Mouse (Mus musculus): ENCODE measurements at regions not wholly inside any gene's neighbourhood (a gene's known extent, or its start where the extent isn't known, plus 50 kb on each side); places are given as distances from the start of the nearest gene placed in this dataset.

DNA sequence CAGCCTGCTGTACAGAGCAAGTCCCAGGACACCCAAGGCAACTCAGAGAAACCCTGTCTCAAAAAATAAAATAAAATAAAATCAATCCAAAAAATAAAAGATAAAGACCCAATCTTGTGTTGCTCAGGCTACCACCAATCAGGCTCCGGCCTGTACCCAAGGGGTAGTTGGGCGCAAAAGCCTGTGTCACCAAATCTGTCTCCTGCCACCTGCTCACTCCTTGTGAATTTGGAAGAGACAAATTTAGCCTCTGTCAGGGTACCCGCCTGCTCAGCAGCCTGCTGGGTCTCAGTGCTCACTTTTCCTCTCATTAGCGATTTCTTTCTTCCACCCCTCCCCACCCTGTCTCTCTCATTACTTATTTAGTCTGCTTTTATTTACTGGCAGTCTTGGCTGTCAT is 54.6 kb downstream of the Sox4 start:
- peaks cover 7% of the 10 kb centered on the region; the same call in 1 of the 2 replicates for H3K9me3 ChIP-seq (replicated peaks; ENCODE audit: low read length)
- no peak for DNase-seq (ENCODE audit: low spot score)
- H3K4me3 ChIP-seq (replicated peaks; ENCODE audit: low read depth, low read length), result no peak overlapping the region
- no peaks in the 10 kb centered on the region for H3K27me3 ChIP-seq (ENCODE audit: insufficient read depth, low read length)
- H3K27ac ChIP-seq, result no peak overlapping the region
- ATAC-seq (replicated peaks; ENCODE audit: low FRiP score, low read depth), result no peak
- no peak overlapping the region for H3K4me2 ChIP-seq (ENCODE audit: low read length)
- no peak overlapping the region for H3K9ac ChIP-seq (ENCODE audit: low read depth, low read length)
- 85% methylated on average over 4 of the region's 4 CpGs for WGBS
- H3K4me1 ChIP-seq (replicated peaks; ENCODE audit: insufficient read depth, low read length), result no peaks in the 10 kb centered on the region
- no peak for TF ChIP-seq CTCF (IDR thresholded peaks at IDR 0.05; ENCODE audit: low read depth)
- H3K36me3 ChIP-seq (ENCODE audit: insufficient read depth, low read length), result no peaks in the 10 kb centered on the region

DNA sequence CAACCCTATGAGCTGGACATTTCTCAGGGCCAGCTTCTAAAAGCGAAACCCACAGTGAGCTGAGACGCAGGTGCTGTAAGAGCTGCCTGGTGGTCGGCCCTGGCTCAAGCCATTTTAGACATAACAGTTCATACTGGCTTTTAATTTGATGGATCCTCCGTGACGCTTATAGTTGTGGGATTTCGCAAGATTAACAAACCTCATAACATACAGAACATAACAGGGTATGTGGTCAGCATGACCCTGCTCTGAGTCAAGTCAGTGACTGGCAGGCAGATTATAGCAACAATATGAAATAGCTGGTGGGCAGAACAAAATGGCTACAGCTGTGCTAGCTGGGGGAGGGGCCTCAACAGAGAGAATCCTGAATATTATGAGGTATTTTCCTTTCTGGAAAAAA is 60.6 kb downstream of the Sox4 start:
- WGBS, result 90% methylated on average over 6 of the region's 6 CpGs
- ATAC-seq (replicated peaks; ENCODE audit: low FRiP score, low read depth), result no peak
- no peak overlapping the region for H3K9ac ChIP-seq (ENCODE audit: low read depth, low read length)

DNA sequence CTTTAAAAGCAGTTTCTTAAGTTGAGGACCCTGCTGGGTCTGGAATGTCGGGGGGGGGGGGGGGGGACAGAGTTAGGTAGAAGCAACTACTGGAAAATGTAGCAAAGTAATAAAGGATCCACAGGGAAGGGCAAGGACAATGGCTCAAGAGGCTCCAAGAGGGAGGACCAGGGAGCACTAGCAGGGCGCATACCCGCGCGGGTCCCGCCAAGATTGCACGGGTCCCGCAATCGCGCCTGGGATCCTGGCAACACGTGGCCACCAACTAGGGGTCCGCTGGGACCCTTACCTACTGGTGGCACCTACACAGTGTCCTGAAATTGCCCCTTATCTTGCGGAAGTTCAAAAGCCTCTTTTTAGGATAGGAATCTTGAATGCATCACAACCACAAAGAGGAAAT is 66.4 kb downstream of the Sox4 start:
- ATAC-seq (replicated peaks; ENCODE audit: low FRiP score, low read depth) (no peak), DNase-seq (ENCODE audit: low spot score) (no peak)
- Histone ChIP-seq H3K9ac (ENCODE audit: low read depth, low read length) (no peak overlapping the region), H3K27ac (no peak overlapping the region), H3K9me3 (replicated peaks; ENCODE audit: low read length) (no peaks in the 10 kb centered on the region), H3K4me2 (ENCODE audit: low read length) (no peak overlapping the region; the same call in 1 of the 2 replicates), H3K27me3 (ENCODE audit: insufficient read depth, low read length) (no peaks in the 10 kb centered on the region), H3K4me1 (replicated peaks; ENCODE audit: insufficient read depth, low read length) (peaks cover 6% of the 10 kb centered on the region; the same call in 1 of the 2 replicates), H3K4me3 (replicated peaks; ENCODE audit: low read depth, low read length) (no peak overlapping the region), H3K36me3 (ENCODE audit: insufficient read depth, low read length) (no peaks in the 10 kb centered on the region)
- no peak for TF ChIP-seq CTCF (IDR thresholded peaks at IDR 0.05; ENCODE audit: low read depth)
- 27% methylated on average over 13 of the region's 13 CpGs for WGBS

More for the DNA sequence above, 60.6 kb downstream of the Sox4 start:
- no peak overlapping the region for H3K27ac ChIP-seq
- H3K27me3 ChIP-seq (ENCODE audit: insufficient read depth, low read length), result no peaks in the 10 kb centered on the region
- DNase-seq (ENCODE audit: low spot score), result no peak
- H3K9me3 ChIP-seq (replicated peaks; ENCODE audit: low read length), result peaks cover 7% of the 10 kb centered on the region; the same call in 1 of the 2 replicates
- TF ChIP-seq CTCF (IDR thresholded peaks at IDR 0.05; ENCODE audit: low read depth), result no peak
- no peaks in the 10 kb centered on the region for H3K36me3 ChIP-seq (ENCODE audit: insufficient read depth, low read length)
- H3K4me3 ChIP-seq (replicated peaks; ENCODE audit: low read depth, low read length), result no peak overlapping the region
- H3K4me2 ChIP-seq (ENCODE audit: low read length), result no peak overlapping the region
- H3K4me1 ChIP-seq (replicated peaks; ENCODE audit: insufficient read depth, low read length), result no peaks in the 10 kb centered on the region

DNA sequence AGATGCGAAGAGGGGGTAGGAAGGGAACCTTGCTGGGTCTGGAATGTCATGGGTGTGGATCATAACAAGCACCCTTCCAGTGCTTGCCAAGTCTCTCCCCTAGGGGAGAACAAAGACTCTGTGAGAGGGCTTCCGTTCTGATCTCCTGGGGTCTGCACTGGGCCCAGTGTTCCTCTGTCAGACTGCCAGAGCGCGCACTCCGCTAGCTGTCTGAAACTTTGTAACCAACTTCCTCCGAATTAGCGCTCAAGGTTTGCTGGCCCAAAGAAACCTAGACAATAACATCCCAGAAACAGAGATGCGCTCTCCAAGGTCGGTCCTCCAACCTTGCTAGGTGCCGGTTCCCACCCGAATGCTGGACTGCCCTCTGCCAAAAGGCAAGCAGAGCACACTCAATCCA is 66.8 kb downstream of the Sox4 start:
- 26% methylated on average over 11 of the region's 11 CpGs for WGBS

DNA sequence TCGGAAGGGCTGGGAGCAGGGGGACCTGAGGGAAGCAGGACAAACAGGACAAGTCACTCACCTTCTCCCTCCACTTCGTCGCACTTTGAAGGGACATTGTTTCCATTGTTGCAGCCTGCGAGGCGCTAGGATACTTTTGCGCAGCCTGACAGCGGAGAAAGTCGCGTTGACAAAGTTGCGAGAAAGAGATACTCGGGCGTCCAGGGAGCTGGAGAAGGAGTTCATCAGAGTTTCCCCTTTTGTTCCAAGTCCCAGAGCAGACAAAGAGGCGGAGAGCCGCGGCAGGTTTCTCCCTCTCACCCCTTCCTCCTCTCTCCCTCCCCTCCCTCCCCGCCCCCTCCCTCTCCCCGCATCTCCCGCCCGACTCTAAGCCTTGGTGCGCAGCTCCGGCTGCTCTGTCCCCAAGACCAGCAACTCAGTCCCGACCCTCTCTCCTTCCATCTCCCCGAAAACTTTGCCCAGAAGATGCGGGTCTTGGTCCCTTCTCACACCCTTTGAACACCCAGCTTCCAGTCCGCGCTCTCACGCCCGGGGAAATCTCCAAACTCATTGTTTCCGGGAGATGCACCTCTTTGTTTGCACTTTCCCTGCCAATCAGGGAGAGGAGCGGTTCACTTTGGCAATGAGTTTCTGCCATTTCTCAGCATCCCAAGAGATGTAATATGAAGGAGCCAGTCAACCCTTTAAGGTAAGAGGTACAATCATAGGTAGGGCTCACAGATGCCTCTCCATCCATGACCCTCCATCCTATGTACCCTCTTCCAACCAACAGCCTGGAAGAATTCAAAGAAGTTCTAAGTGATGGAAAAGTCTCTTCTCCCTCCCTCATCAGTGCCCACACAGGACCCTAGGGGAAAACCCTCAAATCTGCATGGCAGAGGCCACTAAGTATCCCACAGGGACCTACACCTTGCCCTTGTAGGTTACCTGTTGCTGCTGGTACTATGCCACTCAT is 68.2 kb downstream of the Sox4 start:
- Histone ChIP-seq H3K27me3 (ENCODE audit: insufficient read depth, low read length) (no peaks in the 10 kb centered on the region), H3K27ac (no peak overlapping the region), H3K9ac (ENCODE audit: low read depth, low read length) (peak overlapping the region; percentile 55), H3K36me3 (ENCODE audit: insufficient read depth, low read length) (no peaks in the 10 kb centered on the region), H3K4me1 (replicated peaks; ENCODE audit: insufficient read depth, low read length) (peaks cover 6% of the 10 kb centered on the region), H3K4me2 (ENCODE audit: low read length) (peak overlapping the region; percentile 71), H3K4me3 (replicated peaks; ENCODE audit: low read depth, low read length) (peak overlapping the region; percentile 50), H3K9me3 (replicated peaks; ENCODE audit: low read length) (no peaks in the 10 kb centered on the region)
- ATAC-seq (replicated peaks; ENCODE audit: low FRiP score, low read depth) (0 out of 2 replicates have a peak, but pooled peaks have one; percentile 45), DNase-seq (ENCODE audit: low spot score) (peak; percentile 64)
- under 1% methylated on average over 30 of the region's 30 CpGs for WGBS
- no peak for TF ChIP-seq CTCF (IDR thresholded peaks at IDR 0.05; ENCODE audit: low read depth)

More for the DNA sequence above, 66.8 kb downstream of the Sox4 start:
- no peak; the same call in 1 of the 2 replicates for ATAC-seq (replicated peaks; ENCODE audit: low FRiP score, low read depth)
- TF ChIP-seq CTCF (IDR thresholded peaks at IDR 0.05; ENCODE audit: low read depth), result no peak
- Histone ChIP-seq H3K27me3 (ENCODE audit: insufficient read depth, low read length) (no peaks in the 10 kb centered on the region), H3K9ac (ENCODE audit: low read depth, low read length) (no peak overlapping the region), H3K27ac (no peak overlapping the region), H3K4me2 (ENCODE audit: low read length) (no peak overlapping the region; the same call in 1 of the 2 replicates), H3K4me1 (replicated peaks; ENCODE audit: insufficient read depth, low read length) (peaks cover 6% of the 10 kb centered on the region; the same call in 1 of the 2 replicates), H3K9me3 (replicated peaks; ENCODE audit: low read length) (no peaks in the 10 kb centered on the region), H3K36me3 (ENCODE audit: insufficient read depth, low read length) (no peaks in the 10 kb centered on the region), H3K4me3 (replicated peaks; ENCODE audit: low read depth, low read length) (no peak overlapping the region)
- DNase-seq (ENCODE audit: low spot score), result peak; percentile 41

DNA sequence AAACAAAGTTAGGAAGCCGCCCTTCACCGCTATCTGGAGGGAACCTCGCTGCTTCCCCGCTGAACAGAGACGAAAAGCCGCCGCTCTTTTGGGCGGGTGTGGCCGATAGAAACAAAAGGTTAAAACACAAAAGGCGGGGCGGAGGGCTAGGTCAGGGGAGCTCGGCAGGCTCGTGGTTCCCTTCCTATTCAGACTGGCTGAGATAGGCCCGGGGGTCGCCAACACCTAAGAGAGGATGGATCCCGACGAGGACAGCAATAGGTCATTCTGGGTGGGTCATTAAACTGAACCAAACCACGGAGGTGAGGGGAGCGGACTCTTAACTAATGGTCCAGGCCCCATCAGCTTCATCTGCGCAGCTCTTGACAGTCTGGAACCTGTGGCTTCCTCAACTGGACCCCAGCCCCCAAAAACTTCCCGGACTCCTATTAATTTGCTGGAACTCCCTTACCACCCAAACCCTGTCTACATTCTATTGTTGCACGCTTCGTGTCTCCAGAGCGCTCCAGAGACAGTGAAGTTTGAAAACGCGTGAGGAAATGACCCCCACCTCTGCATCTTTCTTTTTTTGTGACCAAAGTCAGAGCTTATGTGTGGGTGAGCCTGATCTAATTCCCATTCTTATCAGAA is 69.2 kb downstream of the Sox4 start:
- DNase-seq (ENCODE audit: low spot score) (peak; percentile 50), ATAC-seq (replicated peaks; ENCODE audit: low FRiP score, low read depth) (no peak)
- Histone ChIP-seq H3K36me3 (ENCODE audit: insufficient read depth, low read length) (no peaks in the 10 kb centered on the region), H3K9ac (ENCODE audit: low read depth, low read length) (peak overlapping the region; percentile 55), H3K4me2 (ENCODE audit: low read length) (peak overlapping the region; percentile 71), H3K9me3 (replicated peaks; ENCODE audit: low read length) (no peaks in the 10 kb centered on the region), H3K4me3 (replicated peaks; ENCODE audit: low read depth, low read length) (peak overlapping the region; percentile 50), H3K4me1 (replicated peaks; ENCODE audit: insufficient read depth, low read length) (peaks cover 6% of the 10 kb centered on the region), H3K27me3 (ENCODE audit: insufficient read depth, low read length) (no peaks in the 10 kb centered on the region), H3K27ac (no peak overlapping the region)
- 2% methylated on average over 26 of the region's 26 CpGs for WGBS
- TF ChIP-seq CTCF (IDR thresholded peaks at IDR 0.05; ENCODE audit: low read depth), result no peak
